Mouse (Mus musculus) hindbrain, postnatal 0 days (tissue): Measurements from ENCODE around the gene Plpp1. TPM values are rescaled to one million over a fixed set of nuclear protein-coding genes. Genes with fewer than 3 reads are reported as not detected.
A peak's percentile ranks its signal among the peaks of the same experiment; 100 is the strongest.

Source experiments
- ATAC-seq: fragments of 200-750 bp; cut with Nextera tagmentation; 2 replicates; pipeline ENCODE4 v1.8.0; 2017; ENCODE audit warnings: mild to moderate bottlenecking, moderate TSS enrichment, moderate library complexity
- DNase-seq: peaks from one replicate; pipeline ENCODE4 v3.0.0-alpha.2; 2015; ENCODE audit warnings: low spot score
- H3K27ac ChIP-seq: fragments of 300-500 bp; sonication (generic); 2 replicates; pipeline ENCODE4 v1.5.1; 2014; ENCODE audit warnings: mild to moderate bottlenecking
- H3K27me3 ChIP-seq: fragments of 300-500 bp; sonication (generic); 2 replicates; pipeline ENCODE4 v1.6.1; 2014; ENCODE audit warnings: low read length, mixed read lengths; ENCODE audit not compliant: insufficient read depth
- H3K36me3 ChIP-seq: fragments of 300-500 bp; sonication (generic); 2 replicates; pipeline ENCODE4 v1.6.1; 2014; ENCODE audit warnings: low read length, mixed read lengths; ENCODE audit not compliant: insufficient read depth
- H3K4me1 ChIP-seq: fragments of 300-500 bp; sonication (generic); 2 replicates; pipeline ENCODE4 v1.6.1; 2014; ENCODE audit warnings: antibody characterized with exemption, low read length, mixed read lengths; ENCODE audit not compliant: insufficient read depth
- H3K4me2 ChIP-seq: fragments of 300-500 bp; sonication (generic); 2 replicates; pipeline ENCODE4 v1.6.1; 2014; ENCODE audit warnings: low read depth, mild to moderate bottlenecking, low read length, moderate library complexity, mixed read lengths
- H3K4me3 ChIP-seq: fragments of 300-500 bp; sonication (generic); 2 replicates; pipeline ENCODE4 v1.5.1; 2014; ENCODE audit warnings: low read length
- H3K9ac ChIP-seq: fragments of 300-500 bp; sonication (generic); replicated peaks from 2 replicates; pipeline ENCODE4 v1.6.1; 2014; ENCODE audit warnings: mild to moderate bottlenecking, low read length, moderate library complexity, mixed read lengths
- H3K9me3 ChIP-seq: fragments of 300-500 bp; sonication (generic); 2 replicates; pipeline ENCODE4 v1.6.1; 2016; ENCODE audit warnings: low read length, mixed read lengths
- CTCF ChIP-seq: IDR thresholded peaks from 2 replicates; pipeline ENCODE4 v1.5.1; 2016; ENCODE audit warnings: antibody characterized with exemption, control low read depth, low read depth
- WGBS: fragments of 180-500 bp; shearing (Covaris S2); extraction: QIAGEN DNeasy Blood & Tissue Kit; methylation state at CpG from one replicate; pipeline ENCODE4 v1.1.7; 2014; 5-methylcytosine and 5-hydroxymethylcytosine counted together
- polyA plus RNA-seq: library from polyadenylated mRNA; unstranded; fragments of >200 nt; fragmentation: Nextera tagmentation; extraction: Ambion mirVana; gene quantifications from 2 replicates; pipeline ENCODE4 v1.2.1, GENCODE M21; 2015
- total RNA-seq: library from RNA; depleted of rRNA; stranded (reverse); fragments of >200 nt; gene quantifications from 2 replicates; pipeline ENCODE4 v1.2.3, GENCODE M21; 2014

The Plpp1 gene
- total and polyA plus RNA-seq, 2 experiments from 2014 or later, result 54.0 to 88.1 TPM

DNA sequence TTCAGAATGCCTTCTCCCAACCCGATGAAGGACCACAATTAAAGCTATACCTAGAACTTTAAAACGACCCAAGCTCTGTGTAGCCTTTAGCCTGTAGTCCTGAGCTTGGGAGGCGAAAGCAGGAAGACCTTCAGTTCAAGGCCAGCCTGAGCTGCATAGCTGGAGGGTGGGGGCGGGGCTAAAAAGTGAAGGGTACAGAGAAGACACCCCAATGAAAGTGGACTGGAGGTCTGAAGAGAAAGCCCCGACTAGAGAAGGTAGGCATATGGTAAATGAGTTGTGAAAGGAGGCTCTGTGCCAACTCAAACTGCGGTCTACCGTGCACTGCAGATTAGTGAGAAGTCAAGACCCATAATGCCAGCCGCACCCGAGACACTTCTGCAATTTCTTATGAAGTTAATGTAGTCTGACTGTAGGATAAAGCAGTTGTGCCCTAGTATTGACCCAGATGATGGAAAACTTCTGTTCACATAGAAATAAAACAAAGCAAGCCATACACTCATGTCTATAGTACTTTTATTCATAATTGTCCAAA lies 37.1 kb downstream of the Plpp1 start:
- ATAC-seq (no peak), DNase-seq (no peak)
- Histone ChIP-seq H3K9ac (no peak overlapping the region), H3K27ac (no peak overlapping the region), H3K36me3 (no peaks in the 10 kb centered on the region), H3K9me3 (no peaks in the 10 kb centered on the region), H3K27me3 (no peaks in the 10 kb centered on the region), H3K4me2 (no peak overlapping the region), H3K4me1 (no peaks in the 10 kb centered on the region), H3K4me3 (no peak overlapping the region)
- 74% methylated on average over 9 of the region's 9 CpGs for WGBS
- TF ChIP-seq CTCF, result no peak

DNA sequence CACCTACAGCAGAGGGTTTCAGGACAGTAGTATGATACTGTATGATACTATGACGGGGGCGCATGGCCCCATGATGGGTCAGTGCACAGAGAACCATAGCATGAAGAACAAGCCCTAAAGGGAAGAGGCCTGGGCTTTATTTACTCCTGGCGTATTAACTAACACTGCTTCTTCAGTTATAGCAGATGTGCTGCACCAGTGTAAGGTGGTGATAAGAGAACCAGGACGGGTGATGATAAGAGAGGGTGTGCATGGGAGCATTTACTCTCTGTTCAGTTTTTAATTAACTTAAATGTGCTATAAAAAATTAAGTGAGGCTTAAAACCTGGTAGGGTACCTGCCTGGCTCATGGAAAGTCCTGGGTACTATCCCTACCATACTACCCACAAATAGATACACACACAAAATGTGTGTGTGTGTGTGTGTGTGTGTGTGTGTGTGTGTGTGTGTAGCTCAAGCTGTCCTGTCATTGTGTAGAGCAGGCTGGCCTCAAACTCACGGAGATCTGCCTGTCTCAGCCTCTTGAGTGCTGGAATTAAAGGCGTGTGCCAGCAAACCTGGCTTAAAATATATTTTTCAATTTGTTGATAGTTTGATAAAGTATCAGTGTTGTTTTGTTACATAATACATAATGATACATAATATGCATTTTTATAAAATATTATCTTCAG lies 38.1 kb downstream of the Plpp1 start:
- no peak overlapping the region for H3K9ac ChIP-seq
- H3K27me3 ChIP-seq, result no peaks in the 10 kb centered on the region
- H3K36me3 ChIP-seq, result no peaks in the 10 kb centered on the region
- no peaks in the 10 kb centered on the region for H3K9me3 ChIP-seq
- no peak overlapping the region for H3K4me2 ChIP-seq
- ATAC-seq, result no peak
- H3K4me3 ChIP-seq, result no peak overlapping the region
- no peaks in the 10 kb centered on the region for H3K4me1 ChIP-seq
- no peak overlapping the region for H3K27ac ChIP-seq
- no peak for DNase-seq
- no peak for TF ChIP-seq CTCF
- WGBS, result 95% methylated on average over 6 of the region's 6 CpGs

DNA sequence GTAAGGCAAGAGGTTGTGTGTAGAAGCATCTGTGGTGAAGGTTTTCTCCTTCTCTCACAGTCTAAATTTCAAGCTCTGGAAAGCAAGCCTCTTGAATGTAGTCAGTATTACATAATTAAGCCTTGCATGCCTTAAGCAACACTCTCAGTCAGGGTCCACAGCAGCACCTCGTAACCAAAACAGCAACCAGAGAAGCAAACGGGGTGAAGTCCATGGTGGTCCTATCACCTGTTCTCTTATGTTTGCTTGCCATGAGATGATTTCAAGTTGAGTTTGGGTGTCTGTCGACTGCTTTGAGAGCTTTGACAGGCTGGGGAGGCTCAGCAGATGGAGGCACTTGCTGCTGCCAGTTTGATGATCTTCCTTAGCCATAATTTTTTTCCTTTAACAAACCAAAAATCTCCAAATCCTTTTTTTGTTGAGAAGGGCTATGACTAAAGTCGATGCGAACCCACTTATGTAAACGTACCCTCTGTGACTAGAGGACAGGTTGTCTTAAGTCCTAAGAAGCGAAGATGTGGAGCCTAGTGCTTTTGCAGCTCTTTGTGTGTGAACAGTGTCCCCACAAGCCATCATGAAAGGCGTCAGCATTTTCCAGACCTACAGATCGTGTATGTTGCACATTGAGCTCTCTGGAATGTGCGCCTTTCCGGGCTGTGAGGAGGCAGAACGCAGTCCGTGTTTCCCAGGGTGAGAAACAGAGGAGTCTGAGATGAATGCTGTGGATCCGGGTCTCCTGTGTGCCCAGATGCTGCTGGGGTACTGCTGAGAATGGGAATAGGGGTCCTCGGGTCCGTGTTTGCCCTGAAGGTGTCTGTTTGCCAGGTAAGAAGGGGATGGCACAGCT lies 39.9 kb downstream of the Plpp1 start:
- Histone ChIP-seq H3K36me3 (no peaks in the 10 kb centered on the region), H3K4me2 (no peak overlapping the region), H3K4me1 (no peaks in the 10 kb centered on the region), H3K4me3 (no peak overlapping the region), H3K9me3 (no peaks in the 10 kb centered on the region), H3K9ac (no peak overlapping the region), H3K27ac (no peak overlapping the region), H3K27me3 (no peaks in the 10 kb centered on the region)
- ATAC-seq (no peak), DNase-seq (no peak)
- whole genome bisulfite sequencing, result 82% methylated on average over 16 of the region's 16 CpGs
- no peak for TF ChIP-seq CTCF

DNA sequence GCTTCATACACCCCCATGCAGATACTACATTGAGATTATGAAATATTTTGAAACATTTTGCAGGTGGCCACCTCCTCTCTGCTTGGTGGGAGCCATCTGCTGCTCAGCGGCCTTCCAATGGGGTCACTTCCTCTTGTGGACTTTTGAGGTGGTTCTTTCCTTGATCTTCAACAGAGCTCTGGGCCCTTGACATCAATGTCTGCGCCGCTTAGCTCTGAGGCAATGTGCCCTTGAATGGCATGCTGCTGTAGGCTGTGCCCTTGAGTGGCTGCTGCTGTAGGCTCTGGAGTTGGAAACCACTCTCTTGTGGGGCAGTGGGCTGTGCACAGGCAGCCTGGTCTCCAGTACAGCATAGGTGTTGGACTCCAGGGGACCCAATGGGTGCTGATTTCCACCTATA lies 45.3 kb downstream of the Plpp1 start:
- ATAC-seq, result no peak
- H3K27me3 ChIP-seq, result no peaks in the 10 kb centered on the region
- DNase-seq, result no peak
- H3K4me2 ChIP-seq, result no peak overlapping the region
- H3K9ac ChIP-seq, result no peak overlapping the region
- no peak overlapping the region for H3K4me3 ChIP-seq
- H3K27ac ChIP-seq, result no peak overlapping the region
- TF ChIP-seq CTCF, result no peak
- WGBS, result 97% methylated on average over 3 of the region's 3 CpGs
- no peaks in the 10 kb centered on the region for H3K9me3 ChIP-seq
- H3K36me3 ChIP-seq, result no peaks in the 10 kb centered on the region
- H3K4me1 ChIP-seq, result no peaks in the 10 kb centered on the region

DNA sequence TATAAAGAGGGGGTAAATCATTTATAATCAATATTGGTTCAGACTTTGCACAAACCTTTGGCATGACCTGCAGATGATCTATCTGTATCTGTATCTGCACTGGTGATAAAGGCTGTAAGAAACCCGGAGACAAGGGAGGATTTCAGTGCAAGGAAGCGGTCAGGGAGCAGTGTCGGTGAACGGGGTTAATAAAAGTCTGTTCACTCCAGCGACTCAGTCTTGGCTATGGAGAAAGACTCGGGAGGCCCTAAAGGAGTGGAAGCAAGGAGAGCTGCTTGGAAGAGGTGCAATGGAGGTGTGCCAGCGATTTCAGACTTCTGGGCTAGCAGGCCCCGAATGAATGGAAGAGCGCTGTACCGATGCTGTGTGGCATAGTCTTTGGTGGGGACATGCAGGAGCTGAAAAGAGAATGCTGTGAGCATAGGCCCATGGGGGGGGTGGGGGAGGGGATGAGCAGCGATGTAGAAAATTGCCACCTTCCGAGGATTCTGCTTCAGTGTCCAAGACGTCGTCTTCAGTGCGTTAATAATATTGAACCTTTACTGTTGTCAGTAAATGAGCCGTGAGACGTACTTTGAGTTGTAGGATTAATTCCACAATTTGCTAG lies 53.2 kb downstream of the Plpp1 start:
- 31% methylated on average over 17 of the region's 17 CpGs for whole genome bisulfite sequencing

DNA sequence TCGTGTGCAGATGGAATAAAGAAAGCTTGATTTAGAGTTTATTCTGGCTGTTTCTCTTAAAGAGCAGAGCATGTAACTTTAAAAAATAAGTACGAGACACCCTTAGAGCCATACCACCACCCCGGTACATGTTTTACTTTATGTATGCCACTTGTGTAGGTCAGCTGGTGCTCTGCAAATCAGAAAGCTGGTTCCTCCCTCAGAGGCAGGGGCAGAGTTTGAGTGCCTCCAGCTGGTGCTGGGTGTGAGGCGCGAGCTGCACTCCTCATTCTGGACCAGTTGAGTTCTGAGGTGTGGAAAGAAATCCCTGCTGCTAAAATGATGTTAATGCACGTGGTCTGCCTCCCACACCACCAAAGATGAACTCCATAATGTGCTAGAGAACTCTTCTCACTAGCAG lies 53.8 kb downstream of the Plpp1 start:
- H3K27me3 ChIP-seq, result no peaks in the 10 kb centered on the region
- no peak overlapping the region for H3K4me2 ChIP-seq
- no peak overlapping the region for H3K9ac ChIP-seq
- no peak overlapping the region for H3K27ac ChIP-seq
- no peaks in the 10 kb centered on the region; the same call in 1 of the 2 replicates for H3K4me1 ChIP-seq
- DNase-seq, result no peak
- H3K9me3 ChIP-seq, result no peaks in the 10 kb centered on the region
- peak; percentile 51; the same call in 1 of the 2 replicates for ATAC-seq
- no peaks in the 10 kb centered on the region; the same call in 1 of the 2 replicates for H3K36me3 ChIP-seq
- 0 out of 2 replicates have a peak, but pooled peaks have one; percentile 32 for TF ChIP-seq CTCF
- WGBS, result 61% methylated on average over 6 of the region's 6 CpGs
- no peak overlapping the region for H3K4me3 ChIP-seq

More for the DNA sequence above, 53.2 kb downstream of the Plpp1 start:
- Histone ChIP-seq H3K4me2 (no peak overlapping the region), H3K4me3 (no peak overlapping the region), H3K9ac (no peak overlapping the region), H3K27me3 (no peaks in the 10 kb centered on the region), H3K4me1 (no peaks in the 10 kb centered on the region; the same call in 1 of the 2 replicates), H3K36me3 (no peaks in the 10 kb centered on the region), H3K27ac (no peak overlapping the region), H3K9me3 (no peaks in the 10 kb centered on the region)
- TF ChIP-seq CTCF, result no peak
- peak; percentile 40; the same call in 1 of the 2 replicates for ATAC-seq
- no peak for DNase-seq
